Mouse (Mus musculus): Measurements from ENCODE around the gene Cfap61.

The Cfap61 gene

DNA sequence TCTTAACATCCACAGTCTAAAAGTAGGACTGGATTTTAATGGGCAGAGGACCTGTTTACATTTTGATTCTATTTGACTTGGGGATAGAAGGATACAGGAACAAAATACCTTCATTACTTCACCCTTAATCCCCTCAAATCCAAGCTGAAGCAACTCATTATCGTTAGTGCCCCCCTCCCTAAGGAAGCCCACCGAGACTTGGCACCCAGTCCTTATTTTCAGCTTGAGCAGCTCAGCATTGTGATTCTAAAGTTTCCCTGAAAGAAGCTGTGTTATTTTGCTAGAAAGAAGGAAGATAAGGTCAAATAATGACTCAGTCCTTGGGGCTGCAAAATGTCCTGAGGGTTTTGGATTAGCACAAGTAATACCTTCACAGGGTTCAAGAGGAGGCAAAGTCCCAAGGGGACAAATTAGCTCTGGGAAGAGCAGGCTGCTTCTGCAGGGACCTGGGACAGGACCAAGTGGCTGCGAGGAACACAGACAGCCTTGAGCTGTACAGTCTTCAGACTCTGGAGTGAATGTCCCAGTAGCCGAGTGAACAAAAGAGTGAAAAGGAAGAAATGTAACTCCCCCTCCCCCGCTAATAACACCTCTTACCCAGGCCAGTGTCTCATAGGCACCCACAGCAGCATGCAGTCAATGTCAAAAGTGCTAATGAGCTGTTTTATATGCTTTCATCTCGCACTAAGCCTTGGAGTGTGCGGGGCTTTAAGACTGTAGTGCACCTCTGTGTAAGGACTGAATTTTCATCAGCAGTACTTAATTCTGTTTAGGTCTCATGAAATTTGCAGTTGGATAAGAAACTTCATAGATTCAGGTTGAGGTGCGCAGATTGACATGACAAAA is 81.0 kb downstream of the Cfap61 start:
- DNase-seq: no peak

GRCm38 (mm10) chr2:146022846-146023245 is 88.3 kb downstream of the Cfap61 start:
- no peak for DNase-seq

DNA sequence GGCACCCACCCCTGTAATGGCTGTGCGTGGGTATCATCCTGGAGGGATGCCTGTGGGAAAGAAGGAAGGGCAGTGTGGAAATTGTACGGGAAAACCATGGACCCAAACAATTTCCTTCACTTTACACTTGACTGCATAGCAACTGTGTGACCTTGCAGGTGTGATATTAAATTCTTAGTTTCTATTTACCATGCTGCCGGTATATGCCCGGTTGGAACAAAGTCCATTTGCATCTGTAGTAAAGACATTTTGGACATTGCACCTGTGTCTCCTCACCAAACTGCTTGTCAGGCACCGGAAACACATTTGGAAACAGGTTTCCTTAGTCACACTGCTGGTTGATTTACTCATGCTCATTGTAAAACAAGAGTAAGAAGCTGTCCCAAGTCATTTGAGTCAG is 109.1 kb downstream of the Cfap61 start:
- DNase-seq: no peak

- no peak for DNase-seq
These were observed 110.6 kb downstream of the Cfap61 start for GRCm38 (mm10) chr2:146044926-146045890.

GRCm38 (mm10) chr2:146047691-146048090 is 113.1 kb downstream of the Cfap61 start:
- no peak for DNase-seq

GRCm38 (mm10) chr2:146048221-146048829 is 113.7 kb downstream of the Cfap61 start:
- no peak for DNase-seq

- DNase-seq: no peak
These were observed 114.8 kb downstream of the Cfap61 start for GRCm38 (mm10) chr2:146049339-146049738.

- DNase-seq: no peak
These were observed 115.5 kb downstream of the Cfap61 start for GRCm38 (mm10) chr2:146050069-146050468.

DNA sequence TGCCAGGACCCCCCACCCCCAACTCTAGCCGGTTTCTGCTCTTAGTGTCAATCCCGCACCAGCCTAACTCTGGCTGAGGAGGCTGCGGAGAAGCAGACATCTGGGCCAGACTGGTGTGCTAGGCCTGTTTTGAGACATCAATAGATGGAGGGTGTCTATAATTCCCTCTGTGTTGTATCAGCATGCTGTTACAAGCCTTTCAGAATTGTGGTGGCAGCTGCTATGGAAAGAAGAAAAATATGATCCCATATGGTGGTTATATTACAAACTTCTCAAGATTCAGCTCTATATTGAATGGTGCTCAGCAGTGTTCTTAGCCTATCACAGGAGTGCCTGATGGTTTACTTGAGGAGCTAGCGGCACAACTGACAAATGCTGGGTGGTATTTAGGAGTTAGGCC is 116.8 kb downstream of the Cfap61 start:
- no peak for DNase-seq

GRCm38 (mm10) chr2:146057123-146057522 is 122.5 kb downstream of the Cfap61 start:
- no peak for DNase-seq

GRCm38 (mm10) chr2:146058791-146059190 is 124.2 kb downstream of the Cfap61 start:
- DNase-seq: no peak

DNA sequence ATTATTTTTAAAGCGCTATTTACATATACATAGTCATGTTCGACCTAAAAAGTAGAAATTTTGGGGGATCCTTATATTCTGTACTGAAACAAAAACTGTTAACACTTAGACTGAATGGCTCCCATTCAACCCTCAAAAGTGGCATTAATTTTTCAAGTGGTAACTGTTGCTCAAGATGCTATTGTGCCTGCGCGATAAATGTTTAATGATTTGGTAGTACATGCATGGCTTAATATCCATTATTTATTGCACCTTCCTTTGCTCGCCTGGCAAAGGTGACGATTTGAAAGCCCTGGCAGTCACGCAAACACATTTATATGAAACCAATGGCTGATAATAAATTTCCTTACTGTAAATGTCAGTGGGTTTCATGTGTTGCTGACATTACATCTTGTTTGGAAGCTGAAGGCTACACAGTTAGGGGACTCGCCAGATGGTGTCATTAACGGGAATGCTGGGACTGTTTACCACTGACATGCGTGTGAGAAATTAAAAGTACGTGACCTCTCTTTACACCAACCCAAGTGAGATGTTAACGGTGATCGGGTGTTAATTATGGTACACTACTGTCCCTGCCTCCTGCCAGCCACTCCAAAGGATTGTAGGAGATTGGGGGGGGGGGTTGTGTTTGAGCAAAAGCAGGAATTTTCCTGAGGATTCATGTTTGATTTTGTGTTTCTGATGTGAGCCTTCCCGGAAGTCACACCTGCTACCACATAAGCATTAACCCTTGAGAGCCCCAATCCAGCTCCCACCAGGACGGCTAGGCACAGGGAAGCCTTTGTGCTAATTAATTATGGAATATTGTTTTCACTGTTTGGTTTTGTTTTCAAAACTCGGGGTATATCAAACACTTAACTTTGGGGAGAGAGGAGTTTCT is 127.1 kb downstream of the Cfap61 start:
- no peak for DNase-seq

GRCm38 (mm10) chr2:146062330-146063092 is 127.9 kb downstream of the Cfap61 start:
- DNase-seq: no peak

GRCm38 (mm10) chr2:146063093-146064074 is 128.8 kb downstream of the Cfap61 start:
- no peak for DNase-seq

DNA sequence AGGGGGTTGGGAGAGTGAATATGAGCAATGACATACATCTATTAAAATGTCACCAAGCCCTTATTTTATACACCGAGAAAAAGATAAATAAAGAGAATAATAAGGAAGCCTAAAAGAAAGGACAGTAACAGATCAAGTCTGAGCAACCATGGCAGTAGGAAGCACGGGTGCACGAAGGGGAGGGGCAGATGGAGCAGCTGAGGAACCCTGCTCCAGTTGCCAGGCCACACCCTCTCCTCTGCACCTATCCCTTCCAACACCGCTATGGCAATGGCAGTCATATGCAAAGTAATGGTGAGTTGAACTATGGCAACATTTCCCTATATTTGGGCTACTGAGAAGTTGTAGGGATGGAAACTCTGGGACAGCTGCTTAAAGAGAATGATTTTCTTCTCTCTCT is 132.8 kb downstream of the Cfap61 start:
- no peak for DNase-seq

- DNase-seq: no peak
These were observed 138.7 kb downstream of the Cfap61 start for GRCm38 (mm10) chr2:146073300-146073699.

DNA sequence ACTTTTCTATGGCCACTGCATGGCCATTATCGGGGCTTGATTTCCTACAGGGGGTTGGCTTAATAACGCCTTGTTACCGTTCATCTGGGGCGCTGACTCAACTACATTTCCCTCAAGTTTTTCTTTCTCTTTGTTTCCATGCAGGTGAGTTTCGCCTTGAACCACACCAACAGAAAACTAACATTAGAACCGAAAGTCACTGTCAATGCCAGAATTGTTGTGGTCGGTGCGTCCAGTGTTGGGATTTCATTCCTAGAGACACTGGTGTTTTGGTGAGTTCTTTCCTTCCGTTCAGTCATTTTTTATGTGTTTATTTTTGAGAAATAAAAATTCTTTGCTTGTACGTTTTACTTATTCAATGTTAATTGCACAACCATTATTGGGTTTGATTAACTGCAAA is 142.5 kb downstream of the Cfap61 start:
- no peak for DNase-seq

DNA sequence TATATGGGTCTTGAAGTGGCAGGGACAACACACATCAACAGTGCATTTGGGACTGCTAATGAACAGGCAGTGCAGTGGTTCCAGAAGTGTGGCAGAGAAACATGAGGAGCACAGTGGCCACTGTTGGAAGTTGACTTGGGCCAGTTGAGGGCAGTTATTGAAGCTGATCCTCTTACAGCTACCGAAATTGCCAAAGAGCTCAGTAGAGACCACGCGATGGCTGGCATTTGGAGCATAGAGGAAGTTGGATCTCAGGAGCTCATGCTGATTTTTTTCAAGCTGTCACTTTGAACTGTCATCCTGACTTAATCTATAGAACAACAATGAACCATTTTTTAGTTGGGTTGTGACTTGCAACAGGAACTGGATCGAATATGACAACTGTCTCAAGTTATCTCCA is 145.7 kb downstream of the Cfap61 start:
- no peak for DNase-seq

GRCm38 (mm10) chr2:146083326-146083871 is 148.8 kb downstream of the Cfap61 start:
- DNase-seq: no peak

DNA sequence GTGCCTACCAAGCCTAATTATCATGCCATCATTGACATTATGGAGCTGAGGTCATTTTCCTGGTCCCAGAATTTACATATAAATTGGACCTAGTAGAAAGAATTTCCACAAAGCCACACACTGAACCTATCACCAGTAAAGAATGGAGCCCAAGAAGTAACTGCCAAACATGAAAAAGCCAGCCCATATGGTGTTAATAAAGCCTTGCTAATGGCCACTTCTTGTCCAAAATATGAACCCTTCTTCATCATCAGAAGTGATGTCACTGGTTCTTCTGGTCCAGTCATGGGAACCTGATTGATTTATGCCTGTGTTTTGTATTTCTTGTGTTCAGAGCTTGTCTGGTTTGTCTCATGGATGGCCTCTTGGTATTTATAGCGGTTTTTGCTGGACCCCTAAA is 152.8 kb downstream of the Cfap61 start:
- no peak for DNase-seq
